In the genomic region with DNA sequence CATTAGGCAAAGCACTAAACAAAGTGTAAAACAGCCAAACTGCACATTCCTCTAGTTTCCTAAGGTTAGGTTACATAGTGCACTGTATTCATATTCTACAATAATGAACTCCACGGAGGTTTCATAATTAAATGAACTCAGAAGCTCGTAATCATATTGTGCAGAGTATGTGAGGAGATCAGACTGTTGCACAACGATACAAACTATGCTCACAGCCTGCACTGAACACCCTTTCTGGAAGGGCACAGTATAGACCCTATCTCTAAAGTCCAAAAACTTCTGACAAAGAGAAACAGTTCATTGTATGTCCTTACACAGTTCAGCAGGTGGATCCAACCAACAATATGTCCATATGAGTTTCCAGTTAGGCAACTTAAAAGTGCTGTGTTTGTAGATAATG, we compare ENCODE assay signal across 19 mouse cellular contexts.
"Had no signal": no experiment of that assay in that cellular context is flagged by ENCODE, and none has a peak within 500 bp of the region (broad histone marks: within the 10 kb centered on the region; RNA-seq: fewer than 3 reads in every experiment).

No protein-coding gene starts in this region.

- ATAC-seq: intestine, embryonic 15.5 days; liver, postnatal 0 days had no signal

- H3K9ac ChIP-seq: intestine, embryonic 15.5 days; limb, embryonic 13.5 days; liver, embryonic 14.5 days; liver, postnatal 0 days; lung, embryonic 15.5 days; midbrain, embryonic 12.5 days; neural tube, embryonic 12.5 days had no signal

- DNase-seq: kidney, adult 11 months; kidney, adult 9 months; kidney, postnatal 25 days; layer of hippocampus, adult 9-11 months; liver; liver, postnatal 0 days; lung, postnatal 14 days; lung, postnatal 4 days; thymus, adult 18-20 months; thymus, postnatal 14 days; thymus, postnatal 4 days had no signal

- H3K4me2 ChIP-seq: intestine, embryonic 15.5 days; limb, embryonic 13.5 days; lung, embryonic 15.5 days; midbrain, embryonic 12.5 days; neural tube, embryonic 12.5 days had no signal

- H3K36me3 ChIP-seq: intestine, embryonic 15.5 days; limb, embryonic 10.5 days; limb, embryonic 13.5 days; lung, embryonic 15.5 days; midbrain, embryonic 12.5 days; neural tube, embryonic 12.5 days had no signal

- H3K27me3 ChIP-seq: intestine, embryonic 15.5 days; limb, embryonic 13.5 days; lung, embryonic 15.5 days; midbrain, embryonic 12.5 days; neural tube, embryonic 12.5 days had no signal

- H3K9me3 ChIP-seq: intestine, embryonic 15.5 days; limb, embryonic 10.5 days; limb, embryonic 13.5 days; lung, embryonic 15.5 days; midbrain, embryonic 12.5 days; neural tube, embryonic 12.5 days had no signal

- H3K4me3 ChIP-seq: intestine, embryonic 15.5 days; layer of hippocampus, adult 2 months; limb, embryonic 10.5 days; limb, embryonic 13.5 days; lung, embryonic 15.5 days; midbrain, embryonic 12.5 days; neural tube, embryonic 12.5 days had no signal

- H3K27ac ChIP-seq: intestine, embryonic 15.5 days; limb, embryonic 10.5 days; limb, embryonic 13.5 days; liver, embryonic 14.5 days; lung, embryonic 15.5 days; neural tube, embryonic 12.5 days had no signal
